Mouse (Mus musculus) stomach, postnatal 0 days (tissue): Measurements from ENCODE around the gene Chn1.

ENCODE experiments used
- CTCF ChIP-seq: IDR thresholded peaks from 2 replicates; pipeline ENCODE4 v1.5.1; 2016; ENCODE audit warnings: antibody characterized with exemption, low read depth, mild to moderate bottlenecking, moderate library complexity
- EP300 ChIP-seq: optimal IDR thresholded peaks from 2 replicates; pipeline ENCODE3; 2016; ENCODE audit warnings: antibody characterized with exemption

DNA sequence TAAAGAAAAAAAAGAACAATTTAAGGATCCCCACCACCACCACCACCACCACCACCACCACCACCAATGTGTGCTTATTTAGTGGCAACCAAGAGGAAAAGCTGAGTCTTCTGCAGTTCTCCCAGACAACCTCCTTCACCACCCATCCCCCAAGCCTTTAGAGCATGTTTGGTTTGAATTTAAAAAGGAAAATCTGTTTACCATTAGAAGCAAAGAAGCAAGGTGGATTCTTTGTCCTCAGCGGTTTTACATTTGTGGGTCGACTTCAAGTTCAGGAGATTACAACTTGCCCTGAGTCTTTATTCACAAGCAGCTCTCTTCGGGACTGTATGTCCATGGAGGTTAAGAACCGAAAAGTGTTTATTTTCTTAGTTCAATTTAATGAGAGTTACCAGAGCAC is 1.8 kb upstream of the Chn1 start:
- TF ChIP-seq CTCF (no peak), EP300 (no peak)
